Mouse (Mus musculus) kidney, adult 18-20 months (tissue): ENCODE measurements around the gene Vsig10.
A peak's percentile ranks its signal among the peaks of the same experiment; 100 is the strongest.
"Not testable (repeated sequence)": the region's sequence is repeated elsewhere in the genome, so short reads cannot be mapped to it uniquely, and the experiment has no call there.

Source experiments
- DNase-seq: peaks from one replicate; pipeline ENCODE4 v3.0.0; 2021

Vsig10 gene

GRCm38 (mm10) chr5:117318741-117319629 lies at the start of gene Vsig10:
Gene Vsig10 (plus strand): TSS chr5:117319083.
- DNase-seq = peak; percentile 81

GRCm38 (mm10) chr5:117269395-117269794 lies 49.5 kb upstream of the Vsig10 start:
- no peak for DNase-seq

- DNase-seq = no peak
Measured at GRCm38 (mm10) chr5:117271945-117272344, 46.9 kb upstream of the Vsig10 start.

GRCm38 (mm10) chr5:117274817-117275216 lies 44.1 kb upstream of the Vsig10 start:
- DNase-seq = no peak

- DNase-seq = no peak
Measured at GRCm38 (mm10) chr5:117277784-117278183, 41.1 kb upstream of the Vsig10 start.

- peak; percentile 84 for DNase-seq
Measured at GRCm38 (mm10) chr5:117278809-117279668, 39.8 kb upstream of the Vsig10 start.

- no peak for DNase-seq
Measured at GRCm38 (mm10) chr5:117279669-117280050, 39.2 kb upstream of the Vsig10 start.

- no peak for DNase-seq
Measured at GRCm38 (mm10) chr5:117281536-117281935, 37.3 kb upstream of the Vsig10 start.

- DNase-seq = no peak
Measured at GRCm38 (mm10) chr5:117282360-117282759, 36.5 kb upstream of the Vsig10 start.

- DNase-seq = no peak
Measured at GRCm38 (mm10) chr5:117284029-117284428, 34.9 kb upstream of the Vsig10 start.

- DNase-seq = no peak
Measured at GRCm38 (mm10) chr5:117284682-117285081, 34.2 kb upstream of the Vsig10 start.

GRCm38 (mm10) chr5:117285266-117285665 lies 33.6 kb upstream of the Vsig10 start:
- peak; percentile 34 for DNase-seq

GRCm38 (mm10) chr5:117286286-117286685 lies 32.6 kb upstream of the Vsig10 start:
- no peak for DNase-seq

GRCm38 (mm10) chr5:117286831-117287822 lies 31.8 kb upstream of the Vsig10 start, which contains the start of gene Pebp1:
Gene Pebp1 (minus strand): TSS chr5:117287625.
- peak; percentile 95 for DNase-seq

GRCm38 (mm10) chr5:117289646-117290045 lies 29.2 kb upstream of the Vsig10 start:
- no peak for DNase-seq

GRCm38 (mm10) chr5:117290081-117290480 lies 28.8 kb upstream of the Vsig10 start:
- no peak for DNase-seq

- DNase-seq = no peak
Measured at GRCm38 (mm10) chr5:117291312-117291711, 27.6 kb upstream of the Vsig10 start.

GRCm38 (mm10) chr5:117292547-117292946 lies 26.3 kb upstream of the Vsig10 start:
- no peak for DNase-seq

- not testable (repeated sequence) for DNase-seq
Measured at GRCm38 (mm10) chr5:117293776-117294175, 25.1 kb upstream of the Vsig10 start.

GRCm38 (mm10) chr5:117295011-117295410 lies 23.9 kb upstream of the Vsig10 start:
- DNase-seq = no peak

- no peak for DNase-seq
Measured at GRCm38 (mm10) chr5:117302899-117303298, 16.0 kb upstream of the Vsig10 start.
